Mouse (Mus musculus) stomach, embryonic 14.5 days (tissue): ENCODE data around the gene Dkkl1. TPM values are rescaled to one million over a fixed set of nuclear protein-coding genes. Genes with fewer than 3 reads are reported as not detected.
A peak's percentile ranks its signal among the peaks of the same experiment; 100 is the strongest.

Source experiments
- ATAC-seq: fragments of 200-750 bp; cut with Nextera tagmentation; 2 replicates; pipeline ENCODE4 v1.8.0; 2017; ENCODE audit warnings: low read depth, moderate TSS enrichment; ENCODE audit not compliant: insufficient number of reproducible peaks, insufficient read depth, low FRiP score
- H3K27ac ChIP-seq: fragments of 300-500 bp; sonication (generic); 2 replicates; pipeline ENCODE4 v1.5.1; 2014; ENCODE audit warnings: mild to moderate bottlenecking, low read length, moderate library complexity, mixed read lengths
- H3K27me3 ChIP-seq: fragments of 300-500 bp; sonication (generic); 2 replicates; pipeline ENCODE4 v1.6.1; 2014; ENCODE audit warnings: low read length, control low read depth, mixed read lengths; ENCODE audit not compliant: control insufficient read depth, insufficient read depth
- H3K36me3 ChIP-seq: fragments of 300-500 bp; sonication (generic); 2 replicates; pipeline ENCODE4 v1.6.1; 2014; ENCODE audit warnings: mild to moderate bottlenecking, control low read depth, low read length, moderate library complexity, mixed read lengths; ENCODE audit not compliant: control insufficient read depth, insufficient read depth
- H3K4me1 ChIP-seq: fragments of 300-500 bp; sonication (generic); 2 replicates; pipeline ENCODE4 v1.6.1; 2014; ENCODE audit warnings: low read length, control low read depth, mixed read lengths; ENCODE audit not compliant: control insufficient read depth, insufficient read depth
- H3K4me2 ChIP-seq: fragments of 300-500 bp; sonication (generic); replicated peaks from 2 replicates; pipeline ENCODE4 v1.6.1; 2014; ENCODE audit warnings: low read depth, low read length, control low read depth
- H3K4me3 ChIP-seq: fragments of 300-500 bp; sonication (generic); 2 replicates; pipeline ENCODE4 v1.5.1; 2014; ENCODE audit warnings: low read depth, low read length, control low read depth
- H3K9ac ChIP-seq: fragments of 300-500 bp; sonication (generic); replicated peaks from 2 replicates; pipeline ENCODE4 v1.6.1; 2014; ENCODE audit warnings: low read depth, mild to moderate bottlenecking, control low read depth, low read length, moderate library complexity, mixed read lengths
- H3K9me3 ChIP-seq: fragments of 300-500 bp; sonication (generic); 2 replicates; pipeline ENCODE4 v1.6.1; 2016; ENCODE audit warnings: low read depth, low read length, control low read depth; ENCODE audit not compliant: control insufficient read depth
- WGBS: fragments of 180-500 bp; shearing (Covaris S2); extraction: QIAGEN DNeasy Blood & Tissue Kit; methylation state at CpG from one replicate; pipeline ENCODE4 v1.1.7; 2014; 5-methylcytosine and 5-hydroxymethylcytosine counted together
- polyA plus RNA-seq: library from polyadenylated mRNA; unstranded; fragments of >200 nt; fragmentation: Nextera tagmentation; extraction: Ambion mirVana; gene quantifications from 2 replicates; pipeline ENCODE4 v1.2.1, GENCODE M21; 2014

The Dkkl1 gene
- polyA plus RNA-seq, 1 experiment from 2014 or later: 0.45 TPM

DNA sequence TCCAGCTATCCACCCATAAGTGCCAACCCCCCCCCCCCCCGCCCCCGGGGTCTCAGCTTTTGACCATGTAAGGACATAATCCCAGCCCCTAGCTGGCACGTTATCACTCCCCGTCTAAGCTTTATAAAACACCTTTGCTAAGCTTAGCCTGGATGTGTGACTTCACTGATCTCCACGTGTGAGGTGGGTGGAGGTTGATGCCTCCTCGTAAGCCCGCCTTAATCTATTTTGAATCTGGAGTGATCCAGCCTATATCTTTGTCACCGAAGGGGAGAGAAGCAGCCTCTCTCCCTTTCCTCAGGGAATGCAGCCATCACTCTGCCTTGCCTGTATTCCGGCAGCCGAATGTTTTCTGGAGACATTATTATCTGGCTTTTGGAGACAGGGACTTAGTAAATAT is 9.3 kb downstream of the Dkkl1 start:
- Histone ChIP-seq H3K4me1 (no peaks in the 10 kb centered on the region), H3K9me3 (no peaks in the 10 kb centered on the region), H3K27ac (peak overlapping the region; percentile 39), H3K4me2 (no peak overlapping the region), H3K36me3 (no peaks in the 10 kb centered on the region), H3K4me3 (no peak overlapping the region), H3K27me3 (no peaks in the 10 kb centered on the region), H3K9ac (no peak overlapping the region)
- WGBS: 26% methylated on average over 10 of the region's 10 CpGs
- ATAC-seq: no peak

DNA sequence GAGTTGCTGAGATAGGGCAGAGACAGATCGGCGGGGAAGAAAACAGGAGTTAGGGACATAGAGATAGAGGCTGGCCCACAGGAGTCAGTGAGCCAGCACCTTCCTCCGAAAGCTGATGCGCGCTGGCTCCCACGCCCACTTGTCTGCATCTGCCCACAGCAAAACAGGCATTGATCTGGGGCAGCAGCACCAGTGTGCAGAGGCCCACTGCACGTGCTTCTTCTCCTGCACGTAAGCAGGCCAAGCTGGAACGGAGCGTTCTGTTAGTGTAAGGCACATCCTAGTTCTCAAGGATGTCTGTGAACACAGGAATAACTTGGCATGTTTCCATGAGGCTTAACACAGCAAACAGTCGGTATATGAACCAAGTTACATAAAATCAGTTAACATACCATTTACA is 13.0 kb downstream of the Dkkl1 start:
- WGBS: 78% methylated on average over 11 of the region's 11 CpGs
- Histone ChIP-seq H3K4me2 (no peak overlapping the region), H3K27ac (no peak overlapping the region), H3K27me3 (no peaks in the 10 kb centered on the region), H3K36me3 (no peaks in the 10 kb centered on the region), H3K4me1 (no peaks in the 10 kb centered on the region), H3K9ac (no peak overlapping the region), H3K4me3 (no peak overlapping the region), H3K9me3 (no peaks in the 10 kb centered on the region)
- ATAC-seq: no peak

DNA sequence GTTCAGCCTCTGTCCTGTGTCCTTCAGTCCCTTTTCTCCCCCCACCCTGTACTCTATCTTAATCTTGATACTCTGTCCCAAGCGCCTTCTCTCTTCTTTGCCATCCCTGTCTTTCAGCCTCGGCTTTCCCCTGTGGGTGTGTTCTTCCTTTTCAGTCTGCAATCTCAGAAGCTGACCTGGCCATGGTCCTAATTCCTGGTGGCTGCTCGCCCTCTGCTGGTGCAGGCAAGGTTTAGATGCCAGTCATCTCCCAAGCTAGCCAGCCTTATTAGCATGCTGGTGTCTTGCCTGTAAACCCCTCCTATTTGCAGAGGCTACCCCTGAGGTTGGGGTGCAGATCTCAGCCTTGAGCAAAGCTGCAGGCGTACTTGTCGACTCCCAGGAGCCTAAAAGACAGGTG is 13.5 kb downstream of the Dkkl1 start:
- ATAC-seq: no peak
- H3K27me3 ChIP-seq: no peaks in the 10 kb centered on the region
- no peak overlapping the region for H3K27ac ChIP-seq
- no peaks in the 10 kb centered on the region for H3K36me3 ChIP-seq
- no peaks in the 10 kb centered on the region for H3K4me1 ChIP-seq
- WGBS: 9% methylated on average over 5 of the region's 5 CpGs
- no peak overlapping the region for H3K4me3 ChIP-seq
- H3K4me2 ChIP-seq: no peak overlapping the region
- no peak overlapping the region for H3K9ac ChIP-seq
- H3K9me3 ChIP-seq: no peaks in the 10 kb centered on the region

DNA sequence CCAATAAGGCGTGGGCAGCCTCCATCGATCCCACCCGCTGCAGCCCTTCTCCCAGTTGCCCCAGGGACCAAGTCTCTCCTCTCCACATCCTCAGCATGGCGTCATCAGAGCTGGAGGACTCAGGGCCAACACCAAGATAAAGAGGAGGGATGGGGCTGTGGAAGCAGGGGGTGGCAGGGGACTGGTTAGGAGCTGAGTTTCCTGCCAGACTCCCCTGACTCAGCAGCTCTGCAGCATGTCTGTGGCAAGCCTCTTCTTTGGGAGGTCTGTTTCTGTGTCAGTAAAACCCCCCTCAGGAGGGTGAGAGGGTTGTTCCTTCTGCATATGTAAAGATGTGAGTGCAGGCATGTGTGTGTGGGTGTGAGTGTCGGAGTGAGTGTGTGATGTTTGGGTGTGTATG is 15.0 kb downstream of the Dkkl1 start:
- Histone ChIP-seq H3K27me3 (no peaks in the 10 kb centered on the region), H3K9ac (no peak overlapping the region), H3K4me2 (no peak overlapping the region), H3K4me1 (peaks cover 2% of the 10 kb centered on the region; the same call in 1 of the 2 replicates), H3K9me3 (no peaks in the 10 kb centered on the region), H3K36me3 (no peaks in the 10 kb centered on the region), H3K27ac (no peak overlapping the region), H3K4me3 (no peak overlapping the region)
- no peak for ATAC-seq
- WGBS: 67% methylated on average over 5 of the region's 5 CpGs

DNA sequence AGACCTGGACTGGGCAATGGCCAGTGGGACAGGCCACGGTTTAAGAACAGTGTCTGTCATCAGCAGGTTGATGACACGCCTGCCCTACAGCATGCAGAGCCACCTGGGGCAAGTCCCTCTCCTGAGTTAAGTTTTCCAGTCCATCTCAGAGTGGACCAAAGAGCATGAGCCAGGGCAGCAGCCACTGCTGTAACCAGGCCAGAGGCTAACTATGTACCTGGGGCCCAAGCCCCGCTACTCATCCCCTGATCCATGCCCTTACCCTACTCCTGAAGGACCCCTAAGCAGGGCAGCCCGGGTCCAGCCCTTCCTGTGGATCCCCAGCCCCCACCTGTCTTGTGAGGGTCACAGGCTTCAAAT is 15.8 kb downstream of the Dkkl1 start:
- Histone ChIP-seq H3K4me1 (peaks cover 6% of the 10 kb centered on the region; the same call in 1 of the 2 replicates), H3K27me3 (no peaks in the 10 kb centered on the region), H3K9ac (no peak overlapping the region), H3K9me3 (no peaks in the 10 kb centered on the region), H3K4me3 (no peak overlapping the region), H3K27ac (no peak overlapping the region), H3K36me3 (no peaks in the 10 kb centered on the region), H3K4me2 (no peak overlapping the region)
- ATAC-seq: no peak
- 89% methylated on average over 4 of the region's 4 CpGs for WGBS

DNA sequence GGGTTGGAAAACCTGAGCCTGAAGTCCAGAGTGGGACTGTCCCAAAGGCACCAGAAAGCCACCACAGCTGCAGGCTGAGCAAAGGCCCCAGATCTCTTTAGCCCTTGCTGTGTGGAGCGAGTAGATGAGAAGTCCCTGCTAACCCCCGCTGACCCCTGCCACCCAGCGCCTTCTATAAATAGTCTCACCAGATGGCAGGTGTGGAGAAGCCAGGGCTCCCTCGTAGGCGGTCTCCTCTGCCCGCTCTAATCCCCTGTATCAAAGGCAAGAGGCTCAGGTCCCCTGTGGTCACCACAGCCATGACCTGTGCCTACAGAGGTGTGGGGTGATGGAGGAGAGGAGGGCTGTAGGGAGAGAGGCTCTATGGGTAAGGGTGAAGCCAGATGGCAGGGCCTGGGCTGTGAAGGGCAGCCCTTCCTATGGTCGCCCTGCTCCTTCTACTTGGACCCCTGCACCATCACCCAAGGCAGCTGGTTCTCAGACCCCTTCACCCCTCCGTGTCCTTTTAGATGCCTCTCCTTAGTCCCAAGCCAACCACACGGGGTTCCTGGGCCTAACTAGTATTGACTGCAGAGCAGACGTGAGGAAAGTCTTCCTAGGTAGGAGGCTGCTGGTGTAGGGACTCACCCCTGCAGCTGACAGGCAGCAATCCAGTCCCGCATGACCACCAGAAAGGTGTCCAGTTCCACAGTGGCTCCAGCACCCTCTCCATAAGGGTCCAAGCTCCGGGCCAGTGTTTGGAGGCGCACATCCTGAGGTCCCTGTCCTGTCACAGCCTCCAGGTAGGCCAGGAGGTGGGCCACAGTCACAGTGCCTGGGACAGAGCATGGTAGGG is 16.4 kb downstream of the Dkkl1 start:
- Histone ChIP-seq H3K9ac (no peak overlapping the region), H3K27ac (no peak overlapping the region), H3K9me3 (no peaks in the 10 kb centered on the region), H3K27me3 (no peaks in the 10 kb centered on the region), H3K4me1 (peaks cover 6% of the 10 kb centered on the region; the same call in 1 of the 2 replicates), H3K36me3 (no peaks in the 10 kb centered on the region), H3K4me2 (no peak overlapping the region), H3K4me3 (no peak overlapping the region)
- WGBS: 55% methylated on average over 13 of the region's 13 CpGs
- ATAC-seq: no peak

DNA sequence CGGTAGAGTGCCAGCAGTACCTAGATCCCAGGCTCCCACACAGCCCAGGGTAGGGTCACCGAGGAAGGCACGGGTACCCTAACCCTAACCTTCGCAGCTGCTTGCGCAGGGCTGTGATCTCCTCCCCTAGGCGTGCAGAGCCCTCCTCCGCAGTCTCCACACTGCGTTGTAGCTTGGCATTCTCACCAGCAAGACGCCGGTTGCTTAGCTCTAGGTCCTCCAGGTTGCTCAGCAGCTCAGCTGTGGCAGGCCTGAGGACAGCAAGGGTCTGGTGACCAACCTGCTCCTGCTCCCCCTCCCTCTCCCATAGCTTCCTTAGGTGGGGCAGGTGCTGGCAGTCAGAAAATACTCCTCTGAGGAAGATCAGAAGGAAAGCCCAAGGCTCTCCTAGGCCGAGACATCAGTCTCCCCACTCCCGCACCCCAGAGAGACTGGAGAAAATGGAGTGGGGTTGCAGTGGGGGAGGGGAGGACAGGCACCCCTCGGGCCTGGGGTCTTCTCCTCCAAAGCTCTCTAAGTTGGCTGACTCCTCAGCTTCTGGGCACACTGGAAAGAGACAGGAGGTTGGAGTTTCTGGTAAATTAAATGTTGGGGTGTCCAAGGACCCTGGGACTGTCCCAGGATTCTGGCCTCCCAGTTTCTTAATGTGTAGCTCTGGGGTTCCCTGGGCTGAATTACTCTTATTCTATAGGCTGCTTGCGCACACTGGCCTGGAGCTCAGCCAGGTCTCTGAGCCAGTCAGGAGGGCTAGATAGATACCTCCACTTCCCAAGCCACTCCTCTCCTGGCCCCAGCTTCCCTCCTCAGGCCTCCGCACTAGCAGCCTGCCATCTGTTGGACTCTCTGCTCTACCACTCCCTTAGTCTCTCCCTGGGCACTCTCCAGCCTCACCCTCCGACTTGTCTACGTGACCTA is 17.8 kb downstream of the Dkkl1 start:
- H3K27me3 ChIP-seq: no peaks in the 10 kb centered on the region
- H3K36me3 ChIP-seq: no peaks in the 10 kb centered on the region
- no peak overlapping the region for H3K4me3 ChIP-seq
- H3K4me1 ChIP-seq: peaks cover 6% of the 10 kb centered on the region; the same call in 1 of the 2 replicates
- ATAC-seq: no peak
- no peak overlapping the region for H3K4me2 ChIP-seq
- 65% methylated on average over 17 of the region's 17 CpGs for WGBS
- no peaks in the 10 kb centered on the region for H3K9me3 ChIP-seq
- H3K9ac ChIP-seq: no peak overlapping the region
- no peak overlapping the region for H3K27ac ChIP-seq

DNA sequence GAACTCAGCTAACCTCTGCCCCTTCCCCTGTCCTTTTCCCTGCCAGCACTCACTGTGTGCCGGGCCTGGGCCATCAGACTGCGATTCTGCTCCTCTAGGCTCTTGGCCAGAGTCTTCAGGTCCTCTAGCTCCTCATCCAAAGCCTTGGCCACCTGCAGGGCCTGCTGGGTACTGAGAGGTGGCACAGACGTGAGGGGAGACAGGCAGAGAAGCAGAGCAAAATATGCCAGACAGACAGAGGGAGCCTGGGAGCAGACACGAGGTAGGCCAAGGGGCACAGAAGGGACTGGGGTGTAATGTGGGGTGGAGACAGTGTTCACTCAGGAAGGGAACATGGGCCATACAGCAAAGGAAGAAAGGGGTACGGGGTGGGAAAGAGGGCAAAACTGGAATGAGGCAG is 18.5 kb downstream of the Dkkl1 start:
- 49% methylated on average over 5 of the region's 5 CpGs for WGBS
- no peak overlapping the region for H3K4me3 ChIP-seq
- H3K36me3 ChIP-seq: no peaks in the 10 kb centered on the region
- H3K27ac ChIP-seq: no peak overlapping the region
- H3K9ac ChIP-seq: no peak overlapping the region
- no peaks in the 10 kb centered on the region for H3K27me3 ChIP-seq
- no peak for ATAC-seq
- peaks cover 6% of the 10 kb centered on the region; the same call in 1 of the 2 replicates for H3K4me1 ChIP-seq
- no peak overlapping the region for H3K4me2 ChIP-seq
- no peaks in the 10 kb centered on the region for H3K9me3 ChIP-seq
